Mouse (Mus musculus) CH12.LX (cell line): ENCODE data around the gene Itsn1. TPM values are rescaled to one million over a fixed set of nuclear protein-coding genes. Genes with fewer than 3 reads are reported as not detected.

Source experiments
- DNase-seq: peaks from one replicate; pipeline ENCODE4 v3.0.0-alpha.2; 2013; ENCODE audit errors: extremely low read depth
- H3K27ac ChIP-seq: 2 replicates; pipeline ENCODE4 v1.5.1; 2012; ENCODE audit warnings: low read depth, mild to moderate bottlenecking, control low read depth, moderate library complexity; ENCODE audit not compliant: insufficient read depth
- H3K27me3 ChIP-seq: replicated peaks from 2 replicates; pipeline ENCODE3; 2012; ENCODE audit warnings: inconsistent platforms
- H3K36me3 ChIP-seq, 2 experiments: replicated peaks in 1 of 2; 2 replicates each; pipeline versions ENCODE3 to v1.6.1; 2012; ENCODE audit warnings: inconsistent platforms in 1 of 2, low read length in 1 of 2, mild to moderate bottlenecking in 1 of 2, mixed read lengths in 1 of 2, moderate library complexity in 1 of 2; ENCODE audit not compliant: control insufficient read depth in 1 of 2, insufficient read depth in 1 of 2
- H3K4me1 ChIP-seq, 2 experiments: 2 replicates each; pipeline ENCODE4 v1.6.1; 2012; ENCODE audit warnings: inconsistent platforms in 1 of 2, moderate library complexity in 1 of 2; ENCODE audit not compliant: insufficient read depth in 2 of 2, control insufficient read depth in 1 of 2
- H3K4me2 ChIP-seq: 2 replicates; pipeline ENCODE4 v1.6.1; 2012; ENCODE audit warnings: low read depth, mild to moderate bottlenecking, control low read depth; ENCODE audit not compliant: poor library complexity, insufficient read depth, severe bottlenecking
- H3K4me3 ChIP-seq, 3 experiments: fragments of 150-350 bp in 1 of 3; sonication (generic) in 1 of 3; replicated peaks in 1 of 3; 2 replicates each; pipeline versions ENCODE3 to v1.5.1; 2011 to 2012; ENCODE audit warnings: low read depth in 2 of 3, low read length in 2 of 3, mild to moderate bottlenecking in 2 of 3, moderate library complexity in 2 of 3, control low read depth in 1 of 3, improper control_type of control experiment in 1 of 3, inconsistent platforms in 1 of 3, mixed read lengths in 1 of 3; ENCODE audit not compliant: poor library complexity in 1 of 3
- H3K79me2 ChIP-seq: replicated peaks from 2 replicates; pipeline ENCODE4 v1.6.1; 2012; ENCODE audit warnings: mild to moderate bottlenecking, moderate library complexity; ENCODE audit not compliant: control insufficient read depth, poor library complexity, insufficient read depth, severe bottlenecking; ENCODE audit errors: extremely low read depth
- H3K9ac ChIP-seq: 2 replicates; pipeline ENCODE4 v1.6.1; 2012; ENCODE audit warnings: low read depth, mild to moderate bottlenecking, control low read depth, moderate library complexity; ENCODE audit not compliant: insufficient read depth
- H3K9me3 ChIP-seq: replicated peaks from 2 replicates; pipeline ENCODE3; 2012; ENCODE audit warnings: low read length, inconsistent platforms, mixed read lengths
- CHD2 ChIP-seq: IDR thresholded peaks from 2 replicates; pipeline ENCODE4 v1.6.1; 2011; ENCODE audit warnings: low read length, improper control_type of control experiment
- GABPA ChIP-seq: IDR thresholded peaks from 2 replicates; pipeline ENCODE4 v1.6.1; 2012; ENCODE audit warnings: low read depth, low read length, improper control_type of control experiment, inconsistent platforms; ENCODE audit not compliant: insufficient replicate concordance
- JUND ChIP-seq: conservative IDR thresholded peaks from 2 replicates; pipeline ENCODE4 v1.6.1; 2011; ENCODE audit warnings: low read depth, low read length, improper control_type of control experiment
- KAT2A ChIP-seq: IDR thresholded peaks from 2 replicates; pipeline ENCODE4 v1.6.1; 2012; ENCODE audit warnings: low read length, improper control_type of control experiment, inconsistent platforms; ENCODE audit not compliant: insufficient replicate concordance
- MEF2A ChIP-seq: IDR thresholded peaks from 2 replicates; pipeline ENCODE4 v1.6.1; 2014; ENCODE audit warnings: low read depth, mild to moderate bottlenecking, inconsistent platforms, low read length, improper control_type of control experiment, borderline replicate concordance
- MYC ChIP-seq: IDR thresholded peaks from 2 replicates; pipeline ENCODE4 v1.6.1; 2011; ENCODE audit warnings: low read depth, mild to moderate bottlenecking, improper control_type of control experiment, low read length
- NELFE ChIP-seq: IDR thresholded peaks from 2 replicates; pipeline ENCODE4 v1.6.1; 2011; ENCODE audit warnings: low read depth, low read length, improper control_type of control experiment
- NRF1 ChIP-seq: IDR thresholded peaks from 2 replicates; pipeline ENCODE4 v1.6.1; 2014; ENCODE audit warnings: low read depth, mild to moderate bottlenecking, inconsistent platforms, low read length, improper control_type of control experiment, moderate library complexity
- POLR2AphosphoS2 ChIP-seq: IDR thresholded peaks from 2 replicates; pipeline ENCODE4 v1.6.1; 2011; ENCODE audit warnings: low read depth, low read length, improper control_type of control experiment
- RAD21 ChIP-seq: IDR thresholded peaks from 2 replicates; pipeline ENCODE4 v1.6.1; 2011; ENCODE audit warnings: low read depth, mild to moderate bottlenecking, low read length, improper control_type of control experiment, moderate library complexity
- RCOR1 ChIP-seq: conservative IDR thresholded peaks from 2 replicates; pipeline ENCODE4 v1.6.1; 2012; ENCODE audit warnings: low read depth, mild to moderate bottlenecking, inconsistent platforms, low read length, improper control_type of control experiment
- SMC3 ChIP-seq: IDR thresholded peaks from 2 replicates; pipeline ENCODE4 v1.6.1; 2011; ENCODE audit warnings: low read depth, low read length, improper control_type of control experiment
- USF2 ChIP-seq: conservative IDR thresholded peaks from 2 replicates; pipeline ENCODE4 v1.6.1; 2011; ENCODE audit warnings: low read depth, low read length, improper control_type of control experiment
- ZC3H11A ChIP-seq: IDR thresholded peaks from 2 replicates; pipeline ENCODE4 v1.6.1; 2012; ENCODE audit warnings: low read depth, mild to moderate bottlenecking, inconsistent platforms, low read length, improper control_type of control experiment
- ZMIZ1 ChIP-seq: IDR thresholded peaks from 2 replicates; pipeline ENCODE4 v1.6.1; 2012; ENCODE audit warnings: low read depth, mild to moderate bottlenecking, inconsistent platforms, low read length, improper control_type of control experiment
- ZNF384 ChIP-seq: IDR thresholded peaks from 2 replicates; pipeline ENCODE4 v1.6.1; 2012; ENCODE audit warnings: low read depth, low read length, improper control_type of control experiment, inconsistent platforms
- dilution Hi-C: fragments of 300-500 bp; cut with MboI; formaldehyde crosslinking; loops from 2 replicates; pipeline ENCODE4 v1.14.3; 2020; ENCODE audit warnings: low sequenced_read_pairs; ENCODE audit not compliant: extremely low pct_unique_long_range_greater_than_20kb, extremely low pct_ligation_motif_present
- in situ Hi-C: fragments of 300-500 bp; cut with MboI; formaldehyde crosslinking; loops from 3 replicates; pipeline ENCODE4 v1.14.3; 2019; ENCODE audit warnings: low sequenced_read_pairs, low pct_ligation_motif_present, low pct_unique_long_range_greater_than_20kb, mixed read lengths
- polyA plus RNA-seq: library from polyadenylated mRNA; unstranded; fragments of >175 nt; gene quantifications from 2 replicates; pipeline ENCODE4 v1.2.1, GENCODE M21; 2012; ENCODE audit warnings: low read depth; ENCODE audit not compliant: insufficient read length
- total RNA-seq, 2 experiments: library from RNA; depleted of rRNA; stranded (reverse); fragments of 300-350 nt in 1 of 2; fragments of >200 nt in 1 of 2; gene quantifications; 2 replicates each; pipeline ENCODE4 v1.2.3; 2012 to 2014

Itsn1 gene
- total and polyA plus RNA-seq, 3 experiments: 32.5 to 54.5 (median 46.3) TPM

DNA sequence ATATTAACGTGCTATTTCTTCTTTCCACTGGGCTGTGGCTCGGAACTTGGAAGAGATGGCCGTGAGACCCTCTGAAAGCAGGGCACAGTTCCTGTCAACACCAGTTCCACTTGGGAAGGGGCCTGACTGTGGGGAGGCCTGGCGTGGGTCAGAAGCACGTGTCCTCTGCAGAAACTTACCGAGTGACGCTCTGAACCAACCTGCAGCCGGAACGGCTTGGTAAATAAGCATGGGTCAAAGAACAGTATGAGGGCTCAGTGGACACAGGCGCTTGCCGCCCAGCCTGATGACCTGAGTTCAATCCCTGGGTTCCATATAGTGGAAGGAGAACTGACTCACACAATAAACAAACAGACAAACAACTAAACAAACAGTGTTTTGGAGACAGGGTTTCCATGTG is 208.2 kb downstream of the Itsn1 start:
- H3K79me2 ChIP-seq: no peaks in the 10 kb centered on the region
- dilution Hi-C loops (no loop called here), in situ Hi-C loops (loop anchor here (5.0 to 10.0 kb wide), 3 partner anchors 240 to 508 kb away; partner anchors contain the start of gene Kcne2)
- no peaks in the 10 kb centered on the region for H3K9me3 ChIP-seq
- TF ChIP-seq MYC (no peak), NRF1 (no peak), ZMIZ1 (no peak), GABPA (no peak), MEF2A (no peak), ZNF384 (no peak)
- no peak overlapping the region for H3K4me2 ChIP-seq
- H3K9ac ChIP-seq: no peak overlapping the region
- peaks cover 4 to 20% of the 10 kb centered on the region in 2 experiments; a peak in 2 of 4 replicates for H3K4me1 ChIP-seq
- no peak overlapping the region for H3K4me3 ChIP-seq
- H3K36me3 ChIP-seq: no peaks in the 10 kb centered on the region
- H3K27ac ChIP-seq: no peak overlapping the region
- H3K27me3 ChIP-seq: peaks cover 2% of the 10 kb centered on the region
- DNase-seq: no peak

DNA sequence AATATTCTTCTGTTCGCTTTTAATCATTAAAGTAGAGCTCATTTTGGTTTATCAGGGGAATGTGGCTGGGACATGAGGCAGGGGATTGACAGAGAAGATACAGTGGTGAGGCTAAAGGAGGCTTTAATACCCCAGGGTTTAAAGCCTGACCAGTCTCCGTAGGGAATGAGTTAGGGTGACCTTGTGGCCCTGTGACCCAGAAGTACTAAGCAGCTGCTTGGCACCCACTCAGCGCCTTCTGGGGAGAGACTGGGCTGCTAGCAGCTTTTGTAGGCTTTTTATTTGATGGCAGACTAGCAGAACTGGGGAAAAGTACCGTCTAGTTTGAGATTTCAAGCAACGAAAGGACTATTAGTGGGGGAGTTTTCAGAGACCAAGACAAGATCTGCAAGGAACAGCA is 209.1 kb downstream of the Itsn1 start:
- Histone ChIP-seq H3K27me3 (peaks cover 2% of the 10 kb centered on the region), H3K27ac (no peak overlapping the region), H3K4me1 (peaks cover 4 to 11% of the 10 kb centered on the region in 2 experiments; a peak in 2 of 4 replicates), H3K4me2 (no peak overlapping the region), H3K79me2 (no peaks in the 10 kb centered on the region), H3K9me3 (peaks cover under 1% of the 10 kb centered on the region), H3K9ac (no peak overlapping the region), H3K4me3 (no peak overlapping the region), H3K36me3 (no peaks in the 10 kb centered on the region)
- TF ChIP-seq SMC3: no peak
- no peak for TF ChIP-seq KAT2A
- no peak for TF ChIP-seq RAD21
- TF ChIP-seq ZC3H11A: no peak
- TF ChIP-seq USF2: no peak
- TF ChIP-seq JUND: no peak
- no peak for TF ChIP-seq POLR2AphosphoS2
- no peak for TF ChIP-seq CHD2
- no peak for TF ChIP-seq NELFE
- no peak for TF ChIP-seq RCOR1
- dilution Hi-C loops: no loop called here
- DNase-seq: no peak
- in situ Hi-C loops: loop anchor here (5.0 to 10.0 kb wide), 3 partner anchors 239 to 507 kb away; partner anchors contain the start of gene Kcne2
